Mouse (Mus musculus) CD4-positive, CD25-positive, alpha-beta regulatory T cell, adult 4 months (primary cell): ENCODE measurements around the gene Mgrn1. TPM values are rescaled to one million over a fixed set of nuclear protein-coding genes. Genes with fewer than 3 reads are reported as not detected.

Experiments
- ATAC-seq: one replicate; pipeline ENCODE4 v1.8.0; 2017
- polyA plus RNA-seq, 2 experiments: library from polyadenylated mRNA; unstranded; fragments of 100-300 nt; shearing (Covaris generic); gene quantifications; one replicate each; pipeline ENCODE4 v1.2.1; 2017

Gene Mgrn1
- polyA plus RNA-seq, 2 experiments from 2014 or later: 35.2 to 58.5 TPM

GRCm38 (mm10) chr16:4942868-4943267, 56.8 kb downstream of the Mgrn1 start:
- no peak for ATAC-seq

- no peak for ATAC-seq
Measured at GRCm38 (mm10) chr16:4943431-4943830, 57.4 kb downstream of the Mgrn1 start.

- no peak for ATAC-seq
Measured at GRCm38 (mm10) chr16:4945415-4945814, 59.4 kb downstream of the Mgrn1 start.

- no peak for ATAC-seq
Measured at GRCm38 (mm10) chr16:4946155-4946554, 60.1 kb downstream of the Mgrn1 start.

- ATAC-seq: no peak
Measured at GRCm38 (mm10) chr16:4947378-4947777, 61.3 kb downstream of the Mgrn1 start.

- ATAC-seq: no peak
Measured at GRCm38 (mm10) chr16:4956609-4957008, 70.6 kb downstream of the Mgrn1 start.

- no peak for ATAC-seq
Measured at GRCm38 (mm10) chr16:4957446-4957845, 71.4 kb downstream of the Mgrn1 start.

GRCm38 (mm10) chr16:4960260-4960659, 74.2 kb downstream of the Mgrn1 start:
- no peak for ATAC-seq

GRCm38 (mm10) chr16:4963346-4963745, 77.3 kb downstream of the Mgrn1 start:
- ATAC-seq: no peak

- ATAC-seq: peak; percentile 94
Measured at GRCm38 (mm10) chr16:4963797-4964709, 78.0 kb downstream of the Mgrn1 start, which contains the start of gene Anks3. Anks3 (minus strand) TSS chr16:4964205.

- peak; percentile 20 for ATAC-seq
Measured at GRCm38 (mm10) chr16:4964731-4965391, 78.8 kb downstream of the Mgrn1 start.

GRCm38 (mm10) chr16:4965392-4966129, 79.5 kb downstream of the Mgrn1 start:
- ATAC-seq: no peak

GRCm38 (mm10) chr16:4968426-4968825, 82.4 kb downstream of the Mgrn1 start:
- no peak for ATAC-seq

- ATAC-seq: no peak
Measured at GRCm38 (mm10) chr16:4969055-4969843, 83.2 kb downstream of the Mgrn1 start.

- ATAC-seq: peak; percentile 32
Measured at GRCm38 (mm10) chr16:4971626-4972025, 85.6 kb downstream of the Mgrn1 start.

- ATAC-seq: no peak
Measured at GRCm38 (mm10) chr16:4974521-4974920, 88.5 kb downstream of the Mgrn1 start.

GRCm38 (mm10) chr16:4976180-4976579, 90.1 kb downstream of the Mgrn1 start:
- ATAC-seq: no peak

GRCm38 (mm10) chr16:4978275-4979051, 92.4 kb downstream of the Mgrn1 start:
- ATAC-seq: no peak

GRCm38 (mm10) chr16:4979755-4980380, 93.8 kb downstream of the Mgrn1 start:
- ATAC-seq: peak; percentile 58

GRCm38 (mm10) chr16:4984717-4985116, 98.7 kb downstream of the Mgrn1 start:
- ATAC-seq: no peak
